Mouse (Mus musculus) activated CD4-positive, CD25-positive, alpha-beta regulatory T cell (primary cell): Measurements from ENCODE around the gene Car14. TPM values are rescaled to one million over a fixed set of nuclear protein-coding genes. Genes with fewer than 3 reads are reported as not detected.

Source experiments
- polyA plus RNA-seq, 2 experiments: library from polyadenylated mRNA; unstranded; fragments of 100-300 nt; shearing (Covaris generic); gene quantifications; one replicate each; pipeline ENCODE4 v1.2.1; 2017

The Car14 gene
- polyA plus RNA-seq = under 1 TPM in 1 of 2 experiments, not detected in 1; 0.45 TPM

GRCm38 (mm10) chr3:95904568-95904967 is at the start of gene Car14:
Gene Car14 (minus strand): TSS chr3:95904691.

GRCm38 (mm10) chr3:95928658-95929503 is 24.4 kb upstream of the Car14 start, which contains the start of gene Anp32e:
Gene Anp32e (plus strand): TSS chr3:95929246.

GRCm38 (mm10) chr3:95893606-95894316 is 10.7 kb downstream of the Car14 start, which contains the start of gene Aph1a:
Gene Aph1a (plus strand): TSS chr3:95893969.

GRCm38 (mm10) chr3:95891211-95892065 is 13.1 kb downstream of the Car14 start, which contains the start of gene BC028528:
Gene BC028528 (minus strand): TSS chr3:95892005.

GRCm38 (mm10) chr3:95881979-95882815 is 22.3 kb downstream of the Car14 start, which contains the start of gene Ciart:
Gene Ciart (minus strand): TSS chr3:95882251.

GRCm38 (mm10) chr3:95871392-95871867 is 33.1 kb downstream of the Car14 start, which contains the start of gene Mrps21:
Gene Mrps21 (minus strand): TSS chr3:95871519.

GRCm38 (mm10) chr3:95855502-95856089 is 48.9 kb downstream of the Car14 start, which contains the start of gene Prpf3:
Gene Prpf3 (minus strand): TSS chr3:95855885.

Other genes with a start within 250 kb of the Car14 start
- 100 to 1,000 TPM; 526 to 541 TPM for gene Mcl1, start 245.9 kb downstream of the Car14 start, polyA plus RNA-seq
- 10 to 100 TPM in 1 of 2 experiments, 1 to 10 TPM in 1; 6.2 to 11.5 TPM for gene Adamtsl4, start 216.8 kb downstream of the Car14 start, polyA plus RNA-seq
- gene Ecm1, start 165.1 kb downstream of the Car14 start, polyA plus RNA-seq = 100 to 1,000 TPM; 228 to 314 TPM
- gene Tars2, start 144.5 kb downstream of the Car14 start, polyA plus RNA-seq = 10 to 100 TPM; 58.7 to 74.1 TPM
- 10 to 100 TPM; 29.6 to 34.0 TPM for gene Rprd2, start 85.8 kb downstream of the Car14 start, polyA plus RNA-seq
- 10 to 100 TPM; 49.5 to 50.7 TPM for gene Prpf3, start 48.8 kb downstream of the Car14 start, polyA plus RNA-seq
- gene Mrps21, start 33.2 kb downstream of the Car14 start, polyA plus RNA-seq = 100 to 1,000 TPM; 208 to 254 TPM
- 1 to 10 TPM; 3.9 to 6.4 TPM for gene Ciart, start 22.4 kb downstream of the Car14 start, polyA plus RNA-seq
- gene BC028528, start 12.7 kb downstream of the Car14 start, polyA plus RNA-seq = 1 to 10 TPM in 1 of 2 experiments, under 1 TPM in 1; 0.47 to 1.1 TPM
- 10 to 100 TPM; 53.7 to 66.8 TPM for gene Aph1a, start 10.7 kb downstream of the Car14 start, polyA plus RNA-seq
- 100 to 1,000 TPM; 188 to 300 TPM for gene Anp32e, start 24.6 kb upstream of the Car14 start, polyA plus RNA-seq
- gene Plekho1, start 91.3 kb upstream of the Car14 start, polyA plus RNA-seq = 10 to 100 TPM in 1 of 2 experiments, 1 to 10 TPM in 1; 8.6 to 24.9 TPM
- 10 to 100 TPM; 24.6 to 40.2 TPM for gene Vps45, start 153.8 kb upstream of the Car14 start, polyA plus RNA-seq
- gene Otud7b, start 199.8 kb upstream of the Car14 start, polyA plus RNA-seq = 10 to 100 TPM; 12.6 to 13.5 TPM